Comparison of ENCODE assay signal across 10 mouse cellular contexts in genomic region chr6:97459112-97459511, GRCm38 (mm10).
DNase-seq lines count a peak whose midpoint lies in the region; ATAC-seq and TF ChIP-seq lines count a peak whose summit lies in the region.
"Had no signal": no experiment of that assay in that cellular context is flagged by ENCODE, and none has a peak within 500 bp of the region (broad histone marks: within the 10 kb centered on the region; RNA-seq: fewer than 3 reads in every experiment).

No protein-coding gene starts in this region.

- peak overlapping the region; percentile 83 for H3K27ac ChIP-seq in gastrocnemius, adult 2 months
- no peak overlapping the region for H3K27ac ChIP-seq in liver, embryonic 15.5 days (replicated peaks)
- H3K27ac ChIP-seq in liver, embryonic 12.5 days: no peak overlapping the region
- peak overlapping the region; percentile 15; the same call in 1 of the 2 replicates for H3K27ac ChIP-seq in forebrain, embryonic 14.5 days (ENCODE audit: low read depth, low read length)
- H3K27ac ChIP-seq: limb, embryonic 12.5 days had no signal

- 32% methylated on average over 7 of the region's 7 CpGs for WGBS in liver, embryonic 15.5 days (ENCODE audit: insufficient replicate concordance)
- WGBS in liver, embryonic 12.5 days (ENCODE audit: insufficient replicate concordance): 34% methylated on average over 7 of the region's 7 CpGs
- 58% methylated on average over 7 of the region's 7 CpGs for WGBS in forebrain, embryonic 14.5 days

- no peaks in the 10 kb centered on the region for H3K9me3 ChIP-seq in liver, embryonic 15.5 days (replicated peaks)
- H3K9me3 ChIP-seq in liver, embryonic 12.5 days (replicated peaks): no peaks in the 10 kb centered on the region
- H3K9me3 ChIP-seq in forebrain, embryonic 14.5 days (replicated peaks; ENCODE audit: control insufficient read depth, low read length): no peaks in the 10 kb centered on the region
- H3K9me3 ChIP-seq: limb, embryonic 12.5 days had no signal

- no peak overlapping the region for H3K4me2 ChIP-seq in liver, embryonic 15.5 days
- H3K4me2 ChIP-seq in liver, embryonic 12.5 days: no peak overlapping the region
- H3K4me2 ChIP-seq in forebrain, embryonic 14.5 days (ENCODE audit: low read length): no peak overlapping the region

- intact Hi-C loops in gastrocnemius, adult 2 months (cut with DNase I): no loop called here
- intact Hi-C loops in gastrocnemius, postnatal 14 days (cut with DNase I; ENCODE audit: low total_unique reads): no loop called here

- peaks cover 7% of the 10 kb centered on the region; the same call in 1 of the 2 replicates for H3K27me3 ChIP-seq in liver, embryonic 15.5 days
- H3K27me3 ChIP-seq in liver, embryonic 12.5 days (replicated peaks): peaks cover 8% of the 10 kb centered on the region; the same call in 1 of the 2 replicates
- no peaks in the 10 kb centered on the region for H3K27me3 ChIP-seq in forebrain, embryonic 14.5 days (replicated peaks; ENCODE audit: control insufficient read depth, insufficient read depth, low read length)
- H3K27me3 ChIP-seq: limb, embryonic 12.5 days had no signal

- peak overlapping the region; percentile 53 for H3K4me3 ChIP-seq in gastrocnemius, adult 2 months
- H3K4me3 ChIP-seq in liver, embryonic 15.5 days (replicated peaks): 0 out of 2 replicates have a peak overlapping the region, but pooled peaks have one; percentile 1
- H3K4me3 ChIP-seq in liver, embryonic 12.5 days: no peak overlapping the region
- H3K4me3 ChIP-seq in forebrain, embryonic 14.5 days (ENCODE audit: low read depth, low read length): no peak overlapping the region
- H3K4me3 ChIP-seq: limb, embryonic 12.5 days; myocyte had no signal

- H3K9ac ChIP-seq in liver, embryonic 15.5 days: no peak overlapping the region
- H3K9ac ChIP-seq in liver, embryonic 12.5 days: no peak overlapping the region
- no peak overlapping the region for H3K9ac ChIP-seq in forebrain, embryonic 14.5 days (ENCODE audit: low read length)
- H3K9ac ChIP-seq: limb, embryonic 12.5 days had no signal

- 0 out of 2 replicates have a peak, but pooled peaks cover 5% of the 10 kb centered on the region for H3K4me1 ChIP-seq in liver, embryonic 15.5 days (replicated peaks)
- peaks cover 4% of the 10 kb centered on the region; the same call in 1 of the 2 replicates for H3K4me1 ChIP-seq in liver, embryonic 12.5 days
- peaks cover 27% of the 10 kb centered on the region for H3K4me1 ChIP-seq in forebrain, embryonic 14.5 days (ENCODE audit: control insufficient read depth, insufficient read depth, low read length)

- DNase-seq in gastrocnemius, adult 2 months: no peak
- no peak for DNase-seq in gastrocnemius, adult 8-10 months (ENCODE audit: low spot score in 2 of 2)
- no peak for DNase-seq in forebrain, embryonic 14.5 days (ENCODE audit: low spot score)
- peak; percentile 35 for DNase-seq in kidney, postnatal 14 days
- DNase-seq in thymus, postnatal 4 days: no peak
- DNase-seq in gastrocnemius, postnatal 14 days: no peak

- no peak for ATAC-seq in liver, embryonic 15.5 days (ENCODE audit: insufficient read depth)
- ATAC-seq in liver, embryonic 12.5 days: no peak
- no peak for ATAC-seq in forebrain, embryonic 14.5 days

- no peaks in the 10 kb centered on the region for H3K36me3 ChIP-seq in liver, embryonic 15.5 days (replicated peaks)
- H3K36me3 ChIP-seq in liver, embryonic 12.5 days: no peaks in the 10 kb centered on the region
- no peaks in the 10 kb centered on the region for H3K36me3 ChIP-seq in forebrain, embryonic 14.5 days (ENCODE audit: control insufficient read depth, insufficient read depth, low read length)
- H3K36me3 ChIP-seq: limb, embryonic 12.5 days had no signal

- no peak for TF ChIP-seq CTCF in gastrocnemius, adult 2 months (IDR thresholded peaks at IDR 0.05)

Comparison
In these comparisons a context has a peak if more than half of its experiments do, and no peak if none do; other contexts are left out.
1. H3K4me3 ChIP-seq: peak in gastrocnemius, adult 2 months (single experiment) and liver, embryonic 15.5 days (single experiment); none in liver, embryonic 12.5 days (single experiment) and forebrain, embryonic 14.5 days (single experiment).
2. H3K27ac ChIP-seq: peak in gastrocnemius, adult 2 months (single experiment) and forebrain, embryonic 14.5 days (single experiment); none in liver, embryonic 15.5 days (single experiment) and liver, embryonic 12.5 days (single experiment).